ENCODE assay signal across 10 mouse cellular contexts in the genomic region with DNA sequence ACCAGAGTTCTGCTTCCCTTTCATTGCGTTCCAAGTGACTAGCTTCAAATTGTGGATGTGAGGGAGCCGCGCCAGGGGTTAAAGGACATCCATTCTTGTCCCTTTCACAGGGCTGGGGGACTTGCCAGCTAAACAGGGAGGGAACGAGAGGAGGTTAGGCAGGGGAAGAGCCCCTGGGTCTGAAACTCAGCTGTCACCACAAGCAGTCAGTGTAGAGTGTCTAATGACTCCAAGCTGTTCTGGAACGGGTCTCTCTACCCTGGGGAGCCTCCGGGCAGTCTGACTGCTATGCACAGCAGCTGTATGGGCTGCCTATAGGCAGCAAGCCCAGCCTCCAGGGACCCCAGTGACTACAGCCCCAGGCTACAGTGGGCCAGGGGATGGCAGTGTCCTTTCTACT. TPM values are rescaled to one million over a fixed set of nuclear protein-coding genes. Genes with fewer than 3 reads are reported as not detected.
DNase-seq lines count a peak whose midpoint lies in the region; ATAC-seq lines count a peak whose summit lies in the region.
"Had no signal": no experiment of that assay in that cellular context is flagged by ENCODE, and none has a peak within 500 bp of the region (broad histone marks: within the 10 kb centered on the region; RNA-seq: fewer than 3 reads in every experiment).

No protein-coding gene starts in this region.

- H3K27ac ChIP-seq in kidney, embryonic 16.5 days (ENCODE audit: low read length) = peak overlapping the region; percentile 28; the same call in 1 of the 2 replicates
- H3K27ac ChIP-seq in embryonic facial prominence, embryonic 14.5 days (replicated peaks; ENCODE audit: low read depth, low read length) = no peak overlapping the region
- H3K27ac ChIP-seq in limb, embryonic 15.5 days = no peak overlapping the region
- peak overlapping the region; percentile 38 for H3K27ac ChIP-seq in neural tube, embryonic 13.5 days (replicated peaks)

- no peaks in the 10 kb centered on the region for H3K9me3 ChIP-seq in kidney, embryonic 16.5 days (ENCODE audit: low read length)
- 0 out of 2 replicates have a peak, but pooled peaks cover 3% of the 10 kb centered on the region for H3K9me3 ChIP-seq in embryonic facial prominence, embryonic 14.5 days (ENCODE audit: control insufficient read depth, low read length)
- no peaks in the 10 kb centered on the region for H3K9me3 ChIP-seq in limb, embryonic 15.5 days
- no peaks in the 10 kb centered on the region for H3K9me3 ChIP-seq in neural tube, embryonic 13.5 days

- no peak overlapping the region for H3K9ac ChIP-seq in kidney, embryonic 16.5 days (replicated peaks; ENCODE audit: low read length)
- H3K9ac ChIP-seq in embryonic facial prominence, embryonic 14.5 days (ENCODE audit: low read depth, low read length) = 0 out of 2 replicates have a peak overlapping the region, but pooled peaks have one; percentile 1
- no peak overlapping the region for H3K9ac ChIP-seq in limb, embryonic 15.5 days
- no peak overlapping the region; the same call in 1 of the 2 replicates for H3K9ac ChIP-seq in neural tube, embryonic 13.5 days

- peaks cover 11% of the 10 kb centered on the region; the same call in 1 of the 2 replicates for H3K4me1 ChIP-seq in kidney, embryonic 16.5 days (ENCODE audit: insufficient read depth, low read length)
- H3K4me1 ChIP-seq in embryonic facial prominence, embryonic 14.5 days (ENCODE audit: control insufficient read depth, insufficient read depth, low read length) = peaks cover 9% of the 10 kb centered on the region; the same call in 1 of the 2 replicates
- 0 out of 2 replicates have a peak, but pooled peaks cover 6% of the 10 kb centered on the region for H3K4me1 ChIP-seq in limb, embryonic 15.5 days
- H3K4me1 ChIP-seq in neural tube, embryonic 13.5 days (replicated peaks) = peaks cover 13% of the 10 kb centered on the region

- no peaks in the 10 kb centered on the region for H3K27me3 ChIP-seq in kidney, embryonic 16.5 days (ENCODE audit: insufficient read depth, low read length)
- no peaks in the 10 kb centered on the region for H3K27me3 ChIP-seq in embryonic facial prominence, embryonic 14.5 days (replicated peaks; ENCODE audit: control insufficient read depth, insufficient read depth, low read length)
- no peaks in the 10 kb centered on the region for H3K27me3 ChIP-seq in limb, embryonic 15.5 days
- no peaks in the 10 kb centered on the region for H3K27me3 ChIP-seq in neural tube, embryonic 13.5 days

- no peak overlapping the region for H3K4me2 ChIP-seq in kidney, embryonic 16.5 days (replicated peaks; ENCODE audit: low read depth, low read length)
- no peak overlapping the region for H3K4me2 ChIP-seq in embryonic facial prominence, embryonic 14.5 days (ENCODE audit: low read depth, low read length)
- H3K4me2 ChIP-seq in limb, embryonic 15.5 days = no peak overlapping the region
- no peak overlapping the region for H3K4me2 ChIP-seq in neural tube, embryonic 13.5 days

- WGBS in kidney, embryonic 16.5 days = 23% methylated on average over 6 of the region's 6 CpGs
- WGBS in embryonic facial prominence, embryonic 14.5 days = 19% methylated on average over 6 of the region's 6 CpGs
- 46% methylated on average over 6 of the region's 6 CpGs for WGBS in limb, embryonic 15.5 days
- 28% methylated on average over 6 of the region's 6 CpGs for WGBS in neural tube, embryonic 13.5 days

- H3K4me3 ChIP-seq in kidney, embryonic 16.5 days (ENCODE audit: low read length) = no peak overlapping the region
- H3K4me3 ChIP-seq in embryonic facial prominence, embryonic 14.5 days (ENCODE audit: low read depth, low read length) = no peak overlapping the region
- no peak overlapping the region for H3K4me3 ChIP-seq in limb, embryonic 15.5 days
- no peak overlapping the region for H3K4me3 ChIP-seq in neural tube, embryonic 13.5 days

- ATAC-seq in kidney, embryonic 16.5 days (ENCODE audit: low FRiP score, low TSS enrichment) = peak; percentile 90
- ATAC-seq in embryonic facial prominence, embryonic 14.5 days (ENCODE audit: low read depth) = peak; percentile 86
- ATAC-seq in limb, embryonic 15.5 days (ENCODE audit: insufficient number of reproducible peaks, low FRiP score, low TSS enrichment, low read depth) = 0 out of 2 replicates have a peak, but pooled peaks have one; percentile 36
- ATAC-seq in neural tube, embryonic 13.5 days (ENCODE audit: low read depth) = peak; percentile 76; the same call in 1 of the 2 replicates

- DNase-seq in kidney, adult 8-10 months = no peak
- peak; percentile 89 for DNase-seq in embryonic facial prominence, embryonic 14.5 days (ENCODE audit: low spot score)
- DNase-seq in adrenal gland, adult 8-10 months = no peak
- no peak for DNase-seq in frontal cortex, postnatal 36 days (ENCODE audit: low spot score in 2 of 2)
- no peak for DNase-seq in thymus, postnatal 0 days (ENCODE audit: low spot score)
- DNase-seq: adrenal gland, postnatal 36 days; cerebellum, postnatal 36 days had no signal

- H3K36me3 ChIP-seq in kidney, embryonic 16.5 days (ENCODE audit: insufficient read depth, low read length) = no peaks in the 10 kb centered on the region
- H3K36me3 ChIP-seq in embryonic facial prominence, embryonic 14.5 days (ENCODE audit: control insufficient read depth, insufficient read depth, low read length) = no peaks in the 10 kb centered on the region
- H3K36me3 ChIP-seq in limb, embryonic 15.5 days = no peaks in the 10 kb centered on the region
- no peaks in the 10 kb centered on the region for H3K36me3 ChIP-seq in neural tube, embryonic 13.5 days

RNA-seq across cellular contexts. Expression of gene Col13a1, which starts 38.0 kb away (rescaled TPM):
- polyA plus RNA-seq in kidney, embryonic 16.5 days (2015; fragmentation: Nextera tagmentation; extraction: Ambion mirVana) = 6.7 and 6.8 TPM in 2 replicates
- polyA plus RNA-seq in embryonic facial prominence, embryonic 14.5 days (2014; fragmentation: Nextera tagmentation; extraction: Ambion mirVana) = 7.5 and 8.7 TPM in 2 replicates
- 8.2 and 9.1 TPM in 2 replicates for polyA plus RNA-seq in limb, embryonic 15.5 days (2015; fragmentation: Nextera tagmentation; extraction: Ambion mirVana)
- 2.8 and 3.2 TPM in 2 replicates for polyA plus RNA-seq in neural tube, embryonic 13.5 days (2015; fragmentation: Nextera tagmentation; extraction: Ambion mirVana)
- total RNA-seq in adrenal gland, adult 8-10 months (2022) = 10 to 100 TPM in 2 of 4 experiments, 1 to 10 TPM in 2; 7.9 to 12.3 (median 10.3) TPM
- 0.48 and 0.64 TPM in 2 replicates for polyA plus RNA-seq in thymus, postnatal 0 days (2015; fragmentation: Nextera tagmentation; extraction: Ambion mirVana)

Comparison
In these comparisons a context has a peak if more than half of its experiments do, and no peak if none do; other contexts are left out.
1. ATAC-seq: peak in every context shown above with its lines; median percentile 90 in kidney, embryonic 16.5 days; 86 in embryonic facial prominence, embryonic 14.5 days; 76 in neural tube, embryonic 13.5 days; 36 in limb, embryonic 15.5 days.
2. H3K27ac ChIP-seq: peak in kidney, embryonic 16.5 days (single experiment) and neural tube, embryonic 13.5 days (single experiment); none in embryonic facial prominence, embryonic 14.5 days (single experiment) and limb, embryonic 15.5 days (single experiment).